Mouse (Mus musculus) liver, postnatal 0 days (tissue): ENCODE measurements around the gene AI481877.

ENCODE experiments used
- CTCF ChIP-seq: sonication (generic); IDR thresholded peaks from 2 replicates; pipeline ENCODE4 v1.5.1; 2016; ENCODE audit warnings: antibody characterized with exemption, low read depth
- EP300 ChIP-seq: IDR thresholded peaks from 2 replicates; pipeline ENCODE4 v1.6.1; 2016; ENCODE audit warnings: antibody characterized with exemption, low read depth, mild to moderate bottlenecking

DNA sequence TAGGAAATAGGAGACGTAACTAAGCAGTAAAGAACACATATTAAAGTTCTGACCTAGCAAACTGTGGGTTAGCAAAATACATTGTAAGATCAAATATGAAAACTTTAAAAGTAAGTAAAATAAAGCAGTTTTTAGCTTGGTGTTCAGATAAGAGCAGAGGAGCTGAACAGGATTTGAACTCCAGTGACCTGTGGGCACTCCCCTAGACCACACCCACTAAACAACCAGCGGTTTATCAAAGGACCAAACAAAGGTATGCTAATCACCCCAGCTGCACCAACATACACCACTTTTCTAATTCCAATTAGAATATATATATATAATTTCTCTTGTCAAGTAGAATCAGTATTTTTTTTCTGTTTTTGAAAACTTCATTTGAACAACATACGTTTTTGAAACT is 46.9 kb upstream of the AI481877 start:
- TF ChIP-seq CTCF (no peak), EP300 (no peak)
